Mouse (Mus musculus) thymus, adult 2 months (tissue): ENCODE results near the gene BC028528. TPM values are rescaled to one million over a fixed set of nuclear protein-coding genes. Genes with fewer than 3 reads are reported as not detected.
"Not testable (repeated sequence)": the region's sequence is repeated elsewhere in the genome, so short reads cannot be mapped to it uniquely, and the experiment has no call there.

ENCODE experiments used
- DNase-seq: peaks from one replicate; pipeline ENCODE4 v3.0.0; 2021
- H3K27ac ChIP-seq: fragments of 200-500 bp; 2 replicates; pipeline ENCODE4 v1.5.1; 2012; ENCODE audit warnings: low read length, control low read depth; ENCODE audit not compliant: control insufficient read depth, insufficient read depth
- H3K27me3 ChIP-seq: fragments of 200-500 bp; 2 replicates; pipeline ENCODE4 v1.6.1; 2012; ENCODE audit warnings: mild to moderate bottlenecking, low read length, moderate library complexity, mixed read lengths; ENCODE audit not compliant: control insufficient read depth, insufficient read depth
- H3K36me3 ChIP-seq: fragments of 200-500 bp; 2 replicates; pipeline ENCODE4 v1.6.1; 2012; ENCODE audit warnings: mild to moderate bottlenecking, low read length, moderate library complexity; ENCODE audit not compliant: control insufficient read depth, insufficient read depth
- H3K4me1 ChIP-seq: fragments of 200-500 bp; replicated peaks from 2 replicates; pipeline ENCODE4 v1.6.1; 2012; ENCODE audit warnings: low read length; ENCODE audit not compliant: control insufficient read depth, insufficient read depth
- H3K4me3 ChIP-seq: fragments of 200-500 bp; 2 replicates; pipeline ENCODE4 v1.5.1; 2012; ENCODE audit warnings: mild to moderate bottlenecking, low read length, control low read depth, moderate library complexity; ENCODE audit not compliant: control insufficient read depth, insufficient read depth
- CTCF ChIP-seq: fragments of 200-500 bp; IDR thresholded peaks from 2 replicates; pipeline ENCODE4 v1.5.1; 2012; ENCODE audit warnings: mild to moderate bottlenecking, control low read depth, low read length, moderate library complexity, borderline replicate concordance; ENCODE audit not compliant: control insufficient read depth, poor library complexity, insufficient read depth; ENCODE audit errors: extremely low read depth
- POLR2A ChIP-seq: fragments of 200-500 bp; IDR thresholded peaks from 2 replicates; pipeline ENCODE4 v1.6.1; 2012; ENCODE audit warnings: mild to moderate bottlenecking, low read length, control low read depth, moderate library complexity; ENCODE audit not compliant: control insufficient read depth, poor library complexity, insufficient read depth; ENCODE audit errors: extremely low read depth
- WGBS: fragments of 180-500 bp; shearing (Covaris S2); methylation state at CpG from one replicate; pipeline ENCODE4 v1.1.7; 2018; 5-methylcytosine and 5-hydroxymethylcytosine counted together
- polyA plus RNA-seq: library from polyadenylated mRNA; depleted of rRNA; stranded (reverse); fragments of >200 nt; gene quantifications from 2 replicates; pipeline ENCODE4 v1.2.3, GENCODE M21; 2012

BC028528 gene
- polyA plus RNA-seq, 1 experiment: 6.0 TPM

DNA sequence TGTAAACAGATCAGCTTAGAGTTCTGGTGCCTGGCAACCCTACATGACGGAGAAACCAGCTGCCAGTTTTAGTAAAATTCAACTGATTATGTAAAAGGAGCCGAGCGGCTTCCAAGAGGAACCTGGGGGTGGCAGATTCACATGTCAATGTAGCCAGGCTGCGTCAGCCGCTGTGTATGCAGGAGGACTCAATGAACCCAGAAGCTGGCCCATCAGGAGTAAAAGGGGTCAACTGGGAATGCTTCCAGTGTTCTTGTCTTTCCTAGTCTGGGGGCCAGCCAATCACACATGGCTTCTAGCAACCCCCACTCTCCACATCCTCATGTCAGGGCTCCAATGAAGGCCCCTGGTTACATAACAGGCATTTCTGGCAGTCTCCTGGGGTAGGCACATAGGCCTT lies 26.8 kb downstream of the BC028528 start:
- no peak overlapping the region for H3K4me3 ChIP-seq
- WGBS: 93% methylated on average over 5 of the region's 5 CpGs
- TF ChIP-seq POLR2A (no peak), CTCF (no peak)
- no peaks in the 10 kb centered on the region for H3K27me3 ChIP-seq
- no peaks in the 10 kb centered on the region for H3K4me1 ChIP-seq
- no peak for DNase-seq
- no peak overlapping the region for H3K27ac ChIP-seq
- H3K36me3 ChIP-seq: peaks cover 14% of the 10 kb centered on the region

DNA sequence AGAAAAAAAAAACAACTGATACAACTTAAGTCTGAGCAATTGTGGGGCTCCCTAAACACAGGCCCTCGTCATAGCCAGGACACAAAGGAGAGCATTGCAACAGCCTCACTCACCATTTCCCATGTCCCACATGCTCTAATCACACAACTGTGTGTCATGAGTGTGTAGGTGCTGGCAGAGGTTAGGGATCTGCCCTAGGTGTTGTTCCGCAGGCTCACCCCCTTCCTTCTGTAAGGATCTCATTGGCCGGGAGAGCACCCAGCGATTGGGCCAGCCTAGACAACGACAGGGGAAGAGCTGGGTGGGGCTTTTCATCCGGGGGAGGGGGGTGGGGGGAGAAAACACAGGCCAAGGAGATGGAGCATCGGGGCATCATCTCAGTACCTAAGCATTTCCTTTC lies 28.2 kb downstream of the BC028528 start:
- no peak overlapping the region for H3K27ac ChIP-seq
- H3K27me3 ChIP-seq: no peaks in the 10 kb centered on the region
- peaks cover 10% of the 10 kb centered on the region for H3K36me3 ChIP-seq
- H3K4me3 ChIP-seq: no peak overlapping the region
- TF ChIP-seq POLR2A: no peak
- TF ChIP-seq CTCF: no peak
- no peaks in the 10 kb centered on the region for H3K4me1 ChIP-seq
- WGBS: 87% methylated on average over 7 of the region's 7 CpGs
- DNase-seq: no peak

GRCm38 (mm10) chr3:95861796-95862195 lies 30.0 kb downstream of the BC028528 start:
- peak; percentile 85 for DNase-seq
- H3K4me1 ChIP-seq: no peaks in the 10 kb centered on the region
- WGBS: 36% methylated on average over 2 of the region's 2 CpGs
- no peak overlapping the region for H3K27ac ChIP-seq
- TF ChIP-seq POLR2A (no peak), CTCF (no peak)
- no peak overlapping the region for H3K4me3 ChIP-seq
- no peaks in the 10 kb centered on the region for H3K27me3 ChIP-seq
- peaks cover 5% of the 10 kb centered on the region; the same call in 1 of the 2 replicates for H3K36me3 ChIP-seq

GRCm38 (mm10) chr3:95861216-95861615 lies 30.6 kb downstream of the BC028528 start:
- no peaks in the 10 kb centered on the region for H3K4me1 ChIP-seq
- WGBS: 86% methylated on average over 10 of the region's 10 CpGs
- H3K36me3 ChIP-seq: peaks cover 5% of the 10 kb centered on the region; the same call in 1 of the 2 replicates
- no peak overlapping the region for H3K27ac ChIP-seq
- TF ChIP-seq CTCF (0 out of 2 replicates have a peak, but pooled peaks have one; percentile 12), POLR2A (no peak)
- no peaks in the 10 kb centered on the region for H3K27me3 ChIP-seq
- peak; percentile 34 for DNase-seq
- H3K4me3 ChIP-seq: no peak overlapping the region

GRCm38 (mm10) chr3:95860323-95860722 lies 31.5 kb downstream of the BC028528 start:
- Histone ChIP-seq H3K27ac (no peak overlapping the region), H3K36me3 (peaks cover 5% of the 10 kb centered on the region; the same call in 1 of the 2 replicates), H3K4me3 (no peak overlapping the region), H3K27me3 (no peaks in the 10 kb centered on the region), H3K4me1 (no peaks in the 10 kb centered on the region)
- WGBS: 87% methylated on average over 3 of the region's 3 CpGs
- DNase-seq: no peak
- TF ChIP-seq CTCF (no peak), POLR2A (no peak)

DNA sequence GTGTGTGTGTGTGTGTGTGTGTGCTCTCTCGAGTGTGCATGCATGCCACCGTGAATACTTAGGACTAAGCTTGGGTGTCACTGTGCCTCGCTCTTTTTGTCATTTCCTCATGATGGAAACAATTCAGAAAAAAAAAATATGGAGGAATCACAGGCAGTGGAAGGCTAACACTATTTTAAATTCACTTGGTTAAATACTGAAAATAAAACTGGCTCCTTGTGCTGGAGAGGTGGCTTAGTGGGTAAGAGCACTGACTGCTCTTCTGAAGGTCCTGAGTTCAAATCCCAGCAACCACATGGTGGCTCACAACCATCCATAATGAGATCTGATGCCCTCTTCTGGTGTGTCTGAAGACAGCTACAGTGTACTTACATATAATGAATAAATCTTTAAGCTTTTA lies 33.5 kb downstream of the BC028528 start:
- DNase-seq, H3K27ac ChIP-seq, H3K4me1 ChIP-seq, H3K4me3 ChIP-seq, H3K27me3 ChIP-seq, H3K36me3 ChIP-seq: not testable (repeated sequence)
- WGBS: 88% methylated on average over 3 of the region's 3 CpGs

- not testable (repeated sequence) for H3K27me3 ChIP-seq, H3K4me3 ChIP-seq, DNase-seq, H3K36me3 ChIP-seq, H3K27ac ChIP-seq, H3K4me1 ChIP-seq
- 97% methylated on average over 1 of the region's 1 CpGs for WGBS
Observed at GRCm38 (mm10) chr3:95857050-95857449, 34.8 kb downstream of the BC028528 start.

GRCm38 (mm10) chr3:95856115-95856514 lies 35.7 kb downstream of the BC028528 start:
- WGBS: 43% methylated on average over 7 of the region's 7 CpGs
- no peak for DNase-seq

More at GRCm38 (mm10) chr3:95856115-95856514, 35.7 kb downstream of the BC028528 start:
- H3K36me3 ChIP-seq: peaks cover 15% of the 10 kb centered on the region
- H3K4me3 ChIP-seq: peak overlapping the region; percentile 65
- no peaks in the 10 kb centered on the region for H3K27me3 ChIP-seq
- H3K27ac ChIP-seq: no peak overlapping the region
- no peak for TF ChIP-seq CTCF
- no peak for TF ChIP-seq POLR2A
- no peaks in the 10 kb centered on the region for H3K4me1 ChIP-seq
